Mouse (Mus musculus): ENCODE data around the gene Zfp809. TPM values are rescaled to one million over a fixed set of nuclear protein-coding genes. Genes with fewer than 3 reads are reported as not detected.
"Not testable (repeated sequence)": the region's sequence is repeated elsewhere in the genome, so short reads cannot be mapped to it uniquely, and the experiment has no call there.

Gene Zfp809
- polyA plus RNA-seq, 2 experiments = 4.7 to 6.0 TPM

GRCm38 (mm10) chr9:22216705-22217104 lies 8.8 kb upstream of the Zfp809 start:
- H3K4me3 ChIP-seq (ENCODE audit: insufficient read depth in 1 of 2, low read depth in 2 of 2, low read length in 2 of 2) = no peak overlapping the region
- WGBS (ENCODE audit: insufficient replicate concordance) = 38% methylated on average over 3 of the region's 3 CpGs
- no peak overlapping the region for H3K27ac ChIP-seq
- DNase-seq (ENCODE audit: low read depth in 3 of 3, low spot score in 3 of 3) = no peak
- no peak for ATAC-seq (ENCODE audit: insufficient read depth)
- H3K27me3 ChIP-seq (ENCODE audit: control insufficient read depth, insufficient read depth, low read length) = no peaks in the 10 kb centered on the region
- H3K4me2 ChIP-seq (ENCODE audit: low read depth) = no peak overlapping the region
- H3K4me1 ChIP-seq (replicated peaks; ENCODE audit: control insufficient read depth in 2 of 2, insufficient read depth in 2 of 2, low read length in 1 of 2) = no peaks in the 10 kb centered on the region; a peak in 1 of 4 replicates
- TF ChIP-seq CTCF (IDR thresholded peaks at IDR 0.05; ENCODE audit: low read depth) = no peak
- no peak for TF ChIP-seq EP300 (IDR thresholded peaks at IDR 0.05; ENCODE audit: low read depth)
- H3K9ac ChIP-seq (replicated peaks) = no peak overlapping the region
- no peaks in the 10 kb centered on the region for H3K9me3 ChIP-seq (ENCODE audit: control insufficient read depth, low read length)
- H3K36me3 ChIP-seq (replicated peaks; ENCODE audit: control insufficient read depth, insufficient read depth, low read depth) = no peaks in the 10 kb centered on the region

- Histone ChIP-seq H3K4me3 (ENCODE audit: insufficient read depth in 1 of 2, low read depth in 2 of 2, low read length in 2 of 2) (no peak overlapping the region), H3K4me1 (replicated peaks; ENCODE audit: control insufficient read depth in 2 of 2, insufficient read depth in 2 of 2, low read length in 1 of 2) (no peaks in the 10 kb centered on the region; a peak in 1 of 4 replicates), H3K27ac (no peak overlapping the region), H3K27me3 (ENCODE audit: control insufficient read depth, insufficient read depth, low read length) (no peaks in the 10 kb centered on the region), H3K9ac (replicated peaks) (no peak overlapping the region), H3K9me3 (ENCODE audit: control insufficient read depth, low read length) (no peaks in the 10 kb centered on the region), H3K4me2 (ENCODE audit: low read depth) (no peak overlapping the region), H3K36me3 (replicated peaks; ENCODE audit: control insufficient read depth, insufficient read depth, low read depth) (no peaks in the 10 kb centered on the region)
- DNase-seq (ENCODE audit: low read depth in 3 of 3, low spot score in 3 of 3) (no peak), ATAC-seq (ENCODE audit: insufficient read depth) (no peak)
- 35% methylated on average over 8 of the region's 8 CpGs for WGBS (ENCODE audit: insufficient replicate concordance)
- TF ChIP-seq EP300 (IDR thresholded peaks at IDR 0.05; ENCODE audit: low read depth) (no peak), CTCF (IDR thresholded peaks at IDR 0.05; ENCODE audit: low read depth) (no peak)
These were observed 7.5 kb upstream of the Zfp809 start for GRCm38 (mm10) chr9:22217858-22218493.

- no peak overlapping the region for H3K9ac ChIP-seq (replicated peaks)
- no peak overlapping the region for H3K4me3 ChIP-seq (ENCODE audit: insufficient read depth in 1 of 2, low read depth in 2 of 2, low read length in 2 of 2)
- WGBS (ENCODE audit: insufficient replicate concordance) = 90% methylated on average over 4 of the region's 4 CpGs
- ATAC-seq (ENCODE audit: insufficient read depth) (no peak), DNase-seq (ENCODE audit: low read depth in 3 of 3, low spot score in 3 of 3) (no peak)
- no peaks in the 10 kb centered on the region for H3K9me3 ChIP-seq (ENCODE audit: control insufficient read depth, low read length)
- H3K4me1 ChIP-seq (replicated peaks; ENCODE audit: control insufficient read depth in 2 of 2, insufficient read depth in 2 of 2, low read length in 1 of 2) = no peaks in the 10 kb centered on the region; a peak in 1 of 4 replicates
- no peak for TF ChIP-seq CTCF (IDR thresholded peaks at IDR 0.05; ENCODE audit: low read depth)
- TF ChIP-seq EP300 (IDR thresholded peaks at IDR 0.05; ENCODE audit: low read depth) = no peak
- no peak overlapping the region for H3K4me2 ChIP-seq (ENCODE audit: low read depth)
- H3K36me3 ChIP-seq (replicated peaks; ENCODE audit: control insufficient read depth, insufficient read depth, low read depth) = no peaks in the 10 kb centered on the region
- H3K27ac ChIP-seq = no peak overlapping the region
- H3K27me3 ChIP-seq (ENCODE audit: control insufficient read depth, insufficient read depth, low read length) = no peaks in the 10 kb centered on the region
These were observed 1.4 kb upstream of the Zfp809 start for GRCm38 (mm10) chr9:22224066-22224465.

- Histone ChIP-seq H3K27ac (peak overlapping the region; percentile 78), H3K27me3 (ENCODE audit: control insufficient read depth, insufficient read depth, low read length) (no peaks in the 10 kb centered on the region), H3K9ac (replicated peaks) (peak overlapping the region; percentile 87), H3K9me3 (ENCODE audit: control insufficient read depth, low read length) (no peaks in the 10 kb centered on the region), H3K4me1 (replicated peaks; ENCODE audit: control insufficient read depth in 2 of 2, insufficient read depth in 2 of 2, low read length in 1 of 2) (no peaks in the 10 kb centered on the region; a peak in 1 of 4 replicates), H3K4me3 (ENCODE audit: insufficient read depth in 1 of 2, low read depth in 2 of 2, low read length in 2 of 2) (peak overlapping the region; percentile 77 to 82), H3K4me2 (ENCODE audit: low read depth) (peak overlapping the region; percentile 78), H3K36me3 (replicated peaks; ENCODE audit: control insufficient read depth, insufficient read depth, low read depth) (no peaks in the 10 kb centered on the region)
- WGBS (ENCODE audit: insufficient replicate concordance) = 16% methylated on average over 17 of the region's 17 CpGs
- DNase-seq (ENCODE audit: low read depth in 3 of 3, low spot score in 3 of 3) (peak; percentile 51 to 64 (median 55)), ATAC-seq (ENCODE audit: insufficient read depth) (peak; percentile 50)
- peak; percentile 34; the same call in 1 of the 2 replicates for TF ChIP-seq CTCF (IDR thresholded peaks at IDR 0.05; ENCODE audit: low read depth)
- TF ChIP-seq EP300 (IDR thresholded peaks at IDR 0.05; ENCODE audit: low read depth) = no peak
These were observed 694 bp upstream of the Zfp809 start for GRCm38 (mm10) chr9:22224536-22225503.

GRCm38 (mm10) chr9:22226389-22226673 lies 817 bp downstream of the Zfp809 start:
- H3K9me3 ChIP-seq (ENCODE audit: control insufficient read depth, low read length); H3K4me1 ChIP-seq (replicated peaks; ENCODE audit: control insufficient read depth in 2 of 2, insufficient read depth in 2 of 2, low read length in 1 of 2); H3K36me3 ChIP-seq (replicated peaks; ENCODE audit: control insufficient read depth, insufficient read depth, low read depth); DNase-seq (ENCODE audit: low read depth in 3 of 3, low spot score in 3 of 3); ATAC-seq (ENCODE audit: insufficient read depth); H3K27me3 ChIP-seq (ENCODE audit: control insufficient read depth, insufficient read depth, low read length); H3K27ac ChIP-seq: not testable (repeated sequence)
- H3K9ac ChIP-seq (replicated peaks) = peak overlapping the region; percentile 87
- H3K4me3 ChIP-seq (ENCODE audit: insufficient read depth in 1 of 2, low read depth in 2 of 2, low read length in 2 of 2) = peak overlapping the region; percentile 77 to 82; a peak in 3 of 4 replicates
- H3K4me2 ChIP-seq (ENCODE audit: low read depth) = peak overlapping the region; percentile 78
- 39% methylated on average over 7 of the region's 7 CpGs for WGBS (ENCODE audit: insufficient replicate concordance)
